Mouse (Mus musculus): ENCODE measurements around the gene Papss2. TPM values are rescaled to one million over a fixed set of nuclear protein-coding genes. Genes with fewer than 3 reads are reported as not detected.

The Papss2 gene
- 0.99 and 2.4 TPM in 2 replicates for total RNA-seq (2017)

DNA sequence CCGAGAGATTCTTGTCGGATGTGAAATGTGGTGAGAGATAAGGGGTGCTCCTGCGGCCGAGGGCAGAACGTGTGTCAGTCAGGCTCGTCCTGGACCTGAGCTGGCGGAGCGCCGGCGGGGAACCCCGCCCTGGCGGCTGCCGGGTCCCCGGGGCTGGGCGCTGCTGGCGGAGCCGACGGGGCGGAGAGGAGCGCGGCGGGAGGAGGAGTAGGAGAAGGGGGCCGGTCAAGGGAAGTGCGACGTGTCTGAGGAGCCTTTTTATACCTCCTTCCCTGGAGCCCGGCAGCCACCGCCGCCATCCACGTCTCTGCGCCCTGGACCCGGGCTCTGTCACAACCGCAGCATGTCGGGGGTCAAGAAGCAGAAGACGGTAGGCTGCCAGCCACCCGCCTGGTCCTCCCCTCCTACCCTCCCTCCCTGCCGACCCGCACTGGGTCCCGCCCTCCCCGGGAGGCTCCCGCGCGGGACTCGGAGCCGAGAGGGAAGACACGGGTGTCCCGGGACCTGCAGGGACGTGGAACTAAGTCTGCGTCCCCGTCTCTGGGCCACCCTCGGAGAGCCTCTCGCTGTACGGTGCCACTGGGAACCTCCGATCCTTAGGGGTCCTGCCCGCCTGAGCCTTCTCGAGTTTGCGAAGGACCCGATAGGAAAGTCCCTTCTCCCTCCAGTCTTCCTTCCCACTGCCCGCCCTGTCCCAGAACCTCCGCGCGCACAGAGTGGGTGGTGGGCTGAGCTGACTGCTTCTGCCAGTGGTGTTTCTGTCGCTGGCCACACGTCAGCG lies at the start of gene Papss2:
Gene Papss2, plus strand, starts transcription at position 285 of the 781 bp plus-strand sequence.
- ATAC-seq (replicated peaks in 1 of 2; ENCODE audit: insufficient read depth in 1 of 2, low FRiP score in 2 of 2, low TSS enrichment in 1 of 2, low read depth in 1 of 2, poor library complexity in 2 of 2, severe bottlenecking in 2 of 2) = peak; percentile 42 to 74

DNA sequence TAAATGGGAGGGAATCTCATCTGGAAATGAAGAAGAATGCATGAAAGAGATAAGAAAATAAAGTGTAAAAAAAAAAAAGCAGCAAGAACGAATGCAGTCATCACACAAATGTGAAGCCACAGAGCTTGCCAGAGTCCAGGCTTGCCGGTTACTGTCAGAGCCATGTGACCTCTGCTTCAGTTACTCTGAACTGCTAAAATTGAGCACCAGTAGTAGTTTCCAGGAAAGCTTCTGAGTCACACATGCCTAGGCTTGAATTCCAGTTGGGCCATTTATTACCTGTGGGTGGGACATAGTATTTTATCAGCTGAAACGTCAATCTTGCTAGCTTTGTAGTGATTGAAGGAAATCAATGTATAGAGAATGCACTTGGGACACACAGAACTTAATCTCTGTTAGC lies 48.2 kb upstream of the Papss2 start:
- no peak for ATAC-seq (replicated peaks in 1 of 2; ENCODE audit: insufficient read depth in 1 of 2, low FRiP score in 2 of 2, low TSS enrichment in 1 of 2, low read depth in 1 of 2, poor library complexity in 2 of 2, severe bottlenecking in 2 of 2)

DNA sequence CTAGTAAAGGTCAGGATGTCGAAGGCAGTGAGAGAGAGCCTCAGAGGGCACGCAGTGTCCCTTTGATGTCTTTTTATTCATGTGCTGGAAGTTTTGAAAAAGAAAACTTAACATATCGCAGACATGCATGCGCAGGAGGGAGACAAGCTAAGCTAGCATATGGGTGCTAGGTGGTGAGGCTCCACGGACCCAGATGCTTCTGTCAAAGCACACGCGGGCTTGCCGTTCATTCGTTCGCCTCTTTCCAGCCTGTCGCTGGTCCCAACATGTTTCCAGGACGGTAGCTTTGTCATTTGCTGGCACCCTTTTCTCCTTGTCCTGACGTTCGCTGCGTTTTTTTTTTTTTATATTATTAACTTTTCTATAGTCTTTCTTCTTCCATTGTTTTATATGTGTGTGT lies 47.4 kb upstream of the Papss2 start:
- ATAC-seq (replicated peaks in 1 of 2; ENCODE audit: insufficient read depth in 1 of 2, low FRiP score in 2 of 2, low TSS enrichment in 1 of 2, low read depth in 1 of 2, poor library complexity in 2 of 2, severe bottlenecking in 2 of 2) = no peak

DNA sequence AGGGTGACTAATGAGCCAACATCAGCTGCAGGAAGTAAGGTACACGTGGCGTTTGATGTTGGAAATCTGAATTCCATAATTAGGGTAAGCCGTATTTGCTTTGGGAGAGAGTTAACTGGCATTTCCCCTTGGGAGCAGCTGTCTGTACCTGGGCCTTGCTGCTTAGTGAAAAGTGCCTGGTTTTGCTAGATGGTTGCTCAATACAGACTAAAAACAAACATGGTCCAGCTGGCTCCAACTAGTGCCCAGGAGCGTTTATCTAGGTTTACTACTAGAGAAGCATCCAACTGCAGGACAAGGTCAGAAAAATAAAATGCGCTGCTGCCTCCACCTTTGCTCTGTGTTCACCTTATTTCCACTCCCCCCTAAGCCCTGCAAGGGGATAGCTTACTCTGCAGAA lies 45.1 kb upstream of the Papss2 start:
- ATAC-seq (replicated peaks in 1 of 2; ENCODE audit: insufficient read depth in 1 of 2, low FRiP score in 2 of 2, low TSS enrichment in 1 of 2, low read depth in 1 of 2, poor library complexity in 2 of 2, severe bottlenecking in 2 of 2) = no peak

DNA sequence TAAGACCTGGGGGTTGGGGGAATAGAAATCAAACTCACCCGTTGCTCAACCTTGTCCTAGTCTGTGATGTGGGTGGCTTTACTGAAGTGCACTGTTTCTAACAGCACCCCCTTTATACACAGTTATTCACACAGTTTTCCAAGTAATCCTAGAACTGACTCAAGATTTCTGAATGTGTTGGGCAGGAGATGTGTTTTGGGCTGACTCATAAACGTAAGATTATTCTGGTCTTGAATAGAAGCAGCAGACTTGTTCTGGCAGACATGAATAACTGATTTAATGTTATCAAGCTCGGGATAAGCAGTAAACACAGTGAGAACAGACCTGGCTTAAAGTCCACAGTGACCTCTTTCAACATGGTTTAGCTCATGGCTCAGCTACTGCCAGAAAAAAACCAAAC lies 44.1 kb upstream of the Papss2 start:
- no peak for ATAC-seq (replicated peaks in 1 of 2; ENCODE audit: insufficient read depth in 1 of 2, low FRiP score in 2 of 2, low TSS enrichment in 1 of 2, low read depth in 1 of 2, poor library complexity in 2 of 2, severe bottlenecking in 2 of 2)

DNA sequence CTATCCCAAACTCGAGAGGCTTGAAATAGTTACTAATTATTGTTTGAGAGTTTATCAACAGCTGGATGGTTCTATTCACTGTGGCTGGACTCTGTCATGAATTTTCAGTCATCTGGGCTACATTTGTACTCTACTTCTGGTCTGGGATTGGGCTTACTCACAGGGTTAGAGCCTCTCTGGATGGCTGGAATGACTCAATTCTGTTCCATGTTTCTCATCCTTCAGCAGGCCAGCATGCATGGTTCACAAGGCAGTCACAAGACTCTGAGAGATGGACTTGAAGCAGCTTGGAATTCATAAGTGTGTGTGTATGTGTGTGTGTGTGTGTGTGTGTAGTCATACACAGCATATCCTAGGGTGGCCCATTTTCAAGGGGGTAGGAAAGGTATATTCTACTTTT lies 43.5 kb upstream of the Papss2 start:
- no peak for ATAC-seq (replicated peaks in 1 of 2; ENCODE audit: insufficient read depth in 1 of 2, low FRiP score in 2 of 2, low TSS enrichment in 1 of 2, low read depth in 1 of 2, poor library complexity in 2 of 2, severe bottlenecking in 2 of 2)

DNA sequence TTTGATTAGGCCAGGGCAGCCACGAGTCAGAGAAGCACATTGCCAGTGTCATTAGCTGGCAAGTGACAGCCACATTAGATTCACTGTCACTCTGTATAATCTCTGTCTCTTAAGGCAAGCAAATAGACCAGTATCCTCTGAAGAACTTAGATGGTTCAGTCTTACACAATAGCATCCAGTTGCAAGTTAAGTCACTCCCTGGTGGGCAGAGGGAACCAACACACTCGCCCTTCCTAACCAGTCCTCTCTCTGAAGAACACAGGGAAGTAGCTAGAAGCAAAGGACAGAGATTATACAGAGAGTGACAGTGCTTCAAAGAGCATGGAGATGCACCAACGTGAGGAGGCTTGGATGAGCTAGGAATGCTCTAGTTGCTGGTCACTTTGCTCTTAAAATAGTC lies 42.3 kb upstream of the Papss2 start:
- no peak for ATAC-seq (replicated peaks in 1 of 2; ENCODE audit: insufficient read depth in 1 of 2, low FRiP score in 2 of 2, low TSS enrichment in 1 of 2, low read depth in 1 of 2, poor library complexity in 2 of 2, severe bottlenecking in 2 of 2)

DNA sequence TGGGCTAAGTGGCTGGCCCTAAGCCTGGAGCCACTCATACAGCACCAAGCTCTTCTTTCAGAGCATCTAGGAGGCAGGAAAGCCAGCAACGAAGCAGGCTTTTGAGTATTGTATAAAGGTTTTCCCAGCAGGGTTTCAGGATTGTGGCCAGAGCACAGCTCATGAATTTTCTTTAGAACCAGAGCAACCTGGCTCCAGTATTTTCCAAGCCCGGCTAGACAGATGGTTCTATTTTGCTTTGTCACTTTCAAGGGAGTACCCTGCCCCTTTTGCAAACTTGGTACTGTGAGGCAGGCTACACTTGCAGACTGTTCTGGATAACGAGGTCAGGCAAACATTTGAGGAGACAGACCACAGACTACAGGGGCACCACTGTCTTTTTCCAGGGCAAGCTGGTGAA lies 40.3 kb upstream of the Papss2 start:
- ATAC-seq (replicated peaks in 1 of 2; ENCODE audit: insufficient read depth in 1 of 2, low FRiP score in 2 of 2, low TSS enrichment in 1 of 2, low read depth in 1 of 2, poor library complexity in 2 of 2, severe bottlenecking in 2 of 2) = no peak

DNA sequence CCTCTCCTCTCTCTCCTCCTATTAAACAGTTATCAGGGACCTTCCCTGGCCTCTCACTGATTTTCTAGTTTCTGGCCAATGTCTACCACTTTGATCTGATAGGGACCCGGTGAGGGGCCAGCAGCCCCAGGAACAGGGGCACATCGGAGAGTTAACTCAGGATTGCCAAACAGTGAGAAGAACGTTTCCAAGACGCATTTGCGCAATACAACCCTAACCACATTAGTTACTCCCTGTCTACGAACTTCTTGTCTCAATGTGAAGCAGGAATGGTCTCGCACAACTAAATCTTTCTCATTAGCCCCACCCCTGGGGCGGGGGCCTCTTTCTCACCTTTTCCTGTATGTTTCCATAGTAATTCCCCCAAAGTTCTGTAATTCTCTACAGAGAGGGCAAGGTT lies 28.6 kb upstream of the Papss2 start:
- ATAC-seq (replicated peaks in 1 of 2; ENCODE audit: insufficient read depth in 1 of 2, low FRiP score in 2 of 2, low TSS enrichment in 1 of 2, low read depth in 1 of 2, poor library complexity in 2 of 2, severe bottlenecking in 2 of 2) = peak in 1 of 2 experiments; percentile 32; a peak in 1 of 4 replicates

DNA sequence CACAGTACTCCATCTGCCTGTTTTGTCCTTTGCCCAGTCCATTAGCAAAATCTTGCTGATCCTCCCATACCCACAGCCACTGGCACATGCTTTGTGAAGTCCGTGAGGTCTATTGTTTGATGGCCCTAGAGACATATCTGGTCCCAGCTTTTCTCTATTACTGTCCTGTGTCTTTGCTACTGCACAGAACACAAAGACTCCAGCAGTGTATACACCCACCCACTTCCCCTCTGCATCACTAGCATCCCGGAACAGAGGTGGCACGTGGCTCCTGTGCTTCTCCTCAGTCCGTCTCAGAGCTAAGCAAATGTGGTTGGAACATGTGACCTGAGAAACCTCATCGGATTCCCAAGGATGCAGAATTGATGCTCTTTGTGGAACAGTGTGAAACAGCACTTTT lies 28.1 kb upstream of the Papss2 start:
- ATAC-seq (replicated peaks in 1 of 2; ENCODE audit: insufficient read depth in 1 of 2, low FRiP score in 2 of 2, low TSS enrichment in 1 of 2, low read depth in 1 of 2, poor library complexity in 2 of 2, severe bottlenecking in 2 of 2) = no peak; a peak in 1 of 4 replicates

DNA sequence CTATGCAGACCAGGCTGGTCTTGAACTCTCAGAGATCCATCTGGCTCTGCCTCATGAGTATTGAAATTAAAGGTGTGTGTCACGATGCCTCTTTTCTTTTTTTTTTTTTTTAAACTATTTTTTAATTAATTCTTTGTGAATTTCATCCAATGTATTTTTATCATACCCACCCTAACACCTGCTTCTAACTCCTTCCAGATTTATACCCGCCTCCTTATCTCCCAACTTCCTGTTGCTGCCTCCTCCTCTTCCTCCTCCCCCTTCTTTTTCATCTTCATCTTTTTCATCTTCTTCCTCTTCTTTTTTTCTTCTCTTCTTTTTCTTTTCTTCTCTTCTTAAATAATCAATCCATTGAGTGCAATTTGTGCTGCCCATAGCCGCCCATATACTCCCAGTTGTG lies 27.1 kb upstream of the Papss2 start:
- no peak for ATAC-seq (replicated peaks in 1 of 2; ENCODE audit: insufficient read depth in 1 of 2, low FRiP score in 2 of 2, low TSS enrichment in 1 of 2, low read depth in 1 of 2, poor library complexity in 2 of 2, severe bottlenecking in 2 of 2)

DNA sequence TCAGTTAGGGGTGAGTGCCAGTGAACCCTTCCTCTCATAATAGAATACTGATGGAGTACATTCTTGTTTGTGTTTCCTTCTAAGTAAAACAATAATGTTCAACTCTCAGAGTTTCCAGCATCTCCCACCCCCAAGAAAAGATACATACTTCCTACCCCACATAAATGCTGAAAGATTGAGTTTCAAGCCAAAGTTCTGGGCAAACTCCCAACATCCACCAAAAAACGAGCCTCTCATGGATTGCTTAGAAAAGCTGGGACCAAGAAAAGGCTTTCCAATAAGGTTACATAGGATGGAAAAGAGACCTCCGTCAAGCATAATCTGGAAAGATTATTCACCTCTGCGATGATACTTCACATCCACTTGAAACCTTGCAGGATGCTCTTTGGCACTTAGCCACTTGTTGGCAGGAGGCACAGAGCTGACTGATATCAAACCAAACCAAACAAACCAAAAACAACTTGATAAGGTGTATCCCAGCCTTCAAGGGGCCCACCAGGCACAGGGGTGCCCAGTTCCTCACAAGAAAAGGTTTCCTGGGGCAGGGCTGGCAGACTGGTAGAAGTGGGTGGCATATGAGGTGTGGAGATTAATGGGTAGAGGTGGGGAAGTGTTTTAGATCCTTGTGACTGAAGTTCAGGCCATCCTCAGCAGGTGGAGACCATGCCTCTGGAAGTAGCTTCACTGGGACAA lies 26.5 kb upstream of the Papss2 start:
- ATAC-seq (replicated peaks in 1 of 2; ENCODE audit: insufficient read depth in 1 of 2, low FRiP score in 2 of 2, low TSS enrichment in 1 of 2, low read depth in 1 of 2, poor library complexity in 2 of 2, severe bottlenecking in 2 of 2) = no peak

DNA sequence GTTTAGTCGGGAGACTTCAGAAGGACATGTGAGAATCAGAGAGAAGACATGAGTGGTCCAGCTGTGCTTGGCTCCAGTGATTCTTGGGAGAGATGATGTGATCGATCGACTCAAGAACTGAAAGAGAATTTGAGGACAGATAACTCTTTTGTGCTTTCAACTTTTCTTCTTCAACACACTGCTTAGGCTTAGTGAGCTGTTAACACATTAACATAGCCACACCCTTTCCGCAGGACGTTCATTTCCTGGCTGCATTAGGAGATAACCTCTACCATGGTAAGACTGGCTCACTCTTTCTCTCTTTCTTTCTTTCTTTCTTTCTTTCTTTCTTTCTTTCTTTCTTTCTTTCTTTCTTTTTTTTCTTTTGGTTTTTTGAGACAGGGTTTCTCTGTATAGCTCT lies 25.9 kb upstream of the Papss2 start:
- no peak for ATAC-seq (replicated peaks in 1 of 2; ENCODE audit: insufficient read depth in 1 of 2, low FRiP score in 2 of 2, low TSS enrichment in 1 of 2, low read depth in 1 of 2, poor library complexity in 2 of 2, severe bottlenecking in 2 of 2)

DNA sequence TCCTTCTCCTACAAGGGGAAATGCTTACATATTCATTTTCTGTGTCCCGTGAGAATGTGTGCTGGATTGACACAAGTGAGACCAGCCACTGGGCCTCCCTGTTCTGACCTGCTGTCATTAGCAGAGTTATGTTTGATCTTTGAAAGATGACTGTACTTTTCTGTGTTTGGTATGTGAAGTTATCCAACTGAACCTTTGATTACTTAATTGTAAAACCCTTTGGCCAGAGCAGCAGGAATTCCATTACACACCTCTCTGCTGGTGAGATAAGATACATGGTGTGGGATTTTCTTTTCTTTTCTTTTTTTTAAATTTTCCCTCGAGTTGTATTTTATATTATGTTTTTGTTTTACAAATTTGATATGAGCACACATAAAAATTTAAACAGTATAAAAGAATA lies 23.4 kb upstream of the Papss2 start:
- no peak for ATAC-seq (replicated peaks in 1 of 2; ENCODE audit: insufficient read depth in 1 of 2, low FRiP score in 2 of 2, low TSS enrichment in 1 of 2, low read depth in 1 of 2, poor library complexity in 2 of 2, severe bottlenecking in 2 of 2)

DNA sequence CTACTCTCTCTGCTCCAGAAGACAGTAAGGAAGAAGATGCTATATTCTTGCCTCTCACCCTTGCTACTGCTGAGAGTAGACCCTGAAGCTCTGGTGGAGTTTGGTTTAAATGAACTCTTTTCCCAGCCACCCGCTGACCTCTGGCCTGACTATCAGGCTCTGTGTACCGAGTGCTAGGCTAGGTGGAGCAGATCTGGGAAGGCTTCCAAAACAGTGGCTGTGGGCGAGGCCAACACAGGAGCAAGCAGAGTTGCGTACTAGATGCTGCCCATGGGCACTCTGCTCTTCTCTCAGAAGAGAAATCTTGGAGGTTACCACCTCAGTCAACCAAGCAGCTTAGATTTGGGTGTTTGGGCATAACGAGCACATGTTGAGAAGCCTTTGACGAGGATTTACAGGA lies 22.3 kb upstream of the Papss2 start:
- ATAC-seq (replicated peaks in 1 of 2; ENCODE audit: insufficient read depth in 1 of 2, low FRiP score in 2 of 2, low TSS enrichment in 1 of 2, low read depth in 1 of 2, poor library complexity in 2 of 2, severe bottlenecking in 2 of 2) = no peak

DNA sequence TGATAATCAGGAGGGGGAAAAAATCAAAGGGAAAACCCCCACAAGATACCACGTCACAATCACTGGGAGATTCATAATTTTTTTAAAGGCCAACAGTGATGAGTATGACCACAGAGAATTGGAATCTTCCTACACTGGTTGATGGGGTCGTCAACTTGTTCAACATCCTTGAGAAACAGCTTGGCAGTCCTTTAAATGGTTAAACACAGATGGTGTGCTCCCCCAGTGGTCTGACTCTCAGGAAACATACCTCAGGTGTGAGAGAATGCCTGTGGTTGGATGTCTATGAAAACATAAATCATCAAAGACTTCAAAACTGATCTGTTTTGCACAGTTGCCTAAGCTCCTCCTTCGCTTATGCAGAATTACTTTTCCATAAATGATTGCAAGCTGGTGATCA lies 20.7 kb upstream of the Papss2 start:
- no peak for ATAC-seq (replicated peaks in 1 of 2; ENCODE audit: insufficient read depth in 1 of 2, low FRiP score in 2 of 2, low TSS enrichment in 1 of 2, low read depth in 1 of 2, poor library complexity in 2 of 2, severe bottlenecking in 2 of 2)

DNA sequence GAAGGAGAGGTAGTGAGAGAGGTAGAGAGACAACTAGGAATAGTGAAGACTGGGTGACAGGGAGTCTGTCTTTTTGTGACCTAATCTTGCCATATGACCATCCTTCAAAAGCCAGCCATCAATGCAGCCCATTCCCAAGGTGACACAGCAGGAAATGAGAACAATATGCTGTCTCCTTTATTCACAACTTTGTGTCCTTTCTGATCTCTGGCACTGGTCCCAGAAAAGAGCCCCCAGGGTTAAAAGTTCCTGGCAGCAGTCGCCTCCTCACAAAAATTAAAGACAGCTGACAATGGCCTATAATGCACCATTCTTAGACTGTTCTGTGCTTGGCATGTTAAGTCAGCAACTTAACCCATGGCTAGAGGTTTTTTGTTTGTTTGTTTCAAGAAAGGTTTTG lies 17.8 kb upstream of the Papss2 start:
- no peak for ATAC-seq (replicated peaks in 1 of 2; ENCODE audit: insufficient read depth in 1 of 2, low FRiP score in 2 of 2, low TSS enrichment in 1 of 2, low read depth in 1 of 2, poor library complexity in 2 of 2, severe bottlenecking in 2 of 2)

DNA sequence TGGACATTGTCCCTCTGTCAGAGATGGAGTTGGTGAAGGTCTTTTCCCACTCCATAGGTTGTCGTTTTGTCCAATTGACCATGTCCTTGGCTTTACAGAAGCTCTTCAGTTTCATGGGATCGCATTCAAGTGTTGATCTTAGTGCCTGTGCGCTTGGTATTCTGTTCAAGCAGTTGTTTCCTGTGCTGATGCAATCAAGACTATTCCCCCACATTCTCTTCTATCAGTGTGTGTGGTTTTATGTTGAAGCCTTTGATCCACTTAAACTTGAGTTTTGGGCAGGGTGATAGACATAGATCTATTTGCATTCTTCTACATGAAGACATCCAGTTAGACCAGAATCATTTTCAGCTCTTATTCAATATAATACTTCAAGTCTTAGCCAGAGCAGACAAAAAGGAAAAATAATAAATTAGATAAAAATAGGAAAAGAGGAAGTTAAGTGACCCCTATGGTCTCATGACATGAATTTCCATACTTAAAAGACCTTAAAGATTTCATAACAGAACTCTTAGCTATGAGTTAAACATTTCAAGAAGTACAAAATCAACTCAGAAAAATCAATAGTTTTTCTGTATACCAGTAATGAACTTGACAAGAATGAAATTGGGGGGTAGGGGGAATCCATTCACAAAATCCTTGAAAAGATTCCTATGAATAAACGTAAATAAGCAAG lies 12.4 kb upstream of the Papss2 start:
- no peak for ATAC-seq (replicated peaks in 1 of 2; ENCODE audit: insufficient read depth in 1 of 2, low FRiP score in 2 of 2, low TSS enrichment in 1 of 2, low read depth in 1 of 2, poor library complexity in 2 of 2, severe bottlenecking in 2 of 2)
